Mouse (Mus musculus): ENCODE measurements around the gene Unc5c.

DNA sequence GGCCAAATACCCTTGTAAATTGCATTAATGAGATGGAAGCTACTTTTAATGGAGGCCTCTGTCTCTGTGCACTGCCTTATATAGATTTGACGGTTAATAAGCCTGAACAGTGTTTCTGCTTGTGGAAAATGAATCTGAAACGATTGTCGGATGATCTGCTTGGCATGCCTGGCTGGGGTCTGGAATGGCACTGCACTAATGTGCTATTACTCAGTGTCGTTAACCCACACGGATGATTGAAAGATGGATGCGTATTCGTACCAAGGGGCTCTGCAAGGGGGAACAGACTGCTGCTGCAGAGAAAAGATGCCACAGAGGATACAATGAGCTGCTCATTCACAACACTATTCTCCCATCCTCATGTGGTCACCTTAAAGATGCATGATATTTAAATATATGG is 75.7 kb downstream of the Unc5c start:
- no peak for TF ChIP-seq CTCF (IDR thresholded peaks at IDR 0.05; ENCODE audit: low read depth)
- TF ChIP-seq EP300 (IDR thresholded peaks at IDR 0.05; ENCODE audit: low read depth), result no peak
